Mouse (Mus musculus): ENCODE measurements at regions not wholly inside any gene's neighbourhood (a gene's known extent, or its start where the extent isn't known, plus 50 kb on each side); places are given as distances from the start of the nearest gene placed in this dataset.

GRCm38 (mm10) chr4:152886773-152887172 lies 409.1 kb upstream of the Kcnab2 start:
- TF ChIP-seq CTCF (IDR thresholded peaks at IDR 0.05 in 2 of 3, conservative IDR thresholded peaks at IDR 0.05 in 1 of 3; ENCODE audit: control insufficient read depth in 1 of 3, insufficient read depth in 1 of 3, low read depth in 2 of 3, low read length in 3 of 3, poor library complexity in 1 of 3, severe bottlenecking in 1 of 3) (no peak), TAL1 (IDR thresholded peaks at IDR 0.05; ENCODE audit: low read length) (no peak), MAX (IDR thresholded peaks at IDR 0.05; ENCODE audit: low read length) (no peak), MXI1 (IDR thresholded peaks at IDR 0.05; ENCODE audit: low read depth, low read length) (no peak), CHD2 (IDR thresholded peaks at IDR 0.05; ENCODE audit: low read length) (no peak), GABPA (IDR thresholded peaks at IDR 0.05; ENCODE audit: low read depth, low read length) (no peak), EP300 (IDR thresholded peaks at IDR 0.05; ENCODE audit: low read depth in 1 of 2, low read length in 2 of 2) (no peak), MAFK (IDR thresholded peaks at IDR 0.05; ENCODE audit: borderline replicate concordance, low read depth, low read length) (no peak), RAD21 (IDR thresholded peaks at IDR 0.05; ENCODE audit: low read depth, low read length) (no peak), USF1 (IDR thresholded peaks at IDR 0.05; ENCODE audit: low read depth, low read length) (no peak), E2F4 (IDR thresholded peaks at IDR 0.05; ENCODE audit: borderline replicate concordance, low read depth, low read length) (no peak), ELF1 (IDR thresholded peaks at IDR 0.05; ENCODE audit: low read depth, low read length) (no peak)
